Mouse (Mus musculus): ENCODE measurements around the gene Bicra.

GRCm38 (mm10) chr7:16001691-16002090 is 46.0 kb downstream of the Bicra start:
- TF ChIP-seq GATA1 (IDR thresholded peaks at IDR 0.05; ENCODE audit: borderline replicate concordance, low read length) (no peak), FLI1 (IDR thresholded peaks at IDR 0.05; ENCODE audit: low read length) (no peak)
